Mouse (Mus musculus) right cerebral cortex, postnatal 14 days (tissue): ENCODE results near the gene Agfg2.

Source experiments
- DNase-seq: peaks from one replicate; pipeline ENCODE4 v3.0.0; 2022

Agfg2 gene

GRCm38 (mm10) chr5:137682526-137682925, 2.0 kb downstream of the Agfg2 start:
- DNase-seq, result no peak

DNA sequence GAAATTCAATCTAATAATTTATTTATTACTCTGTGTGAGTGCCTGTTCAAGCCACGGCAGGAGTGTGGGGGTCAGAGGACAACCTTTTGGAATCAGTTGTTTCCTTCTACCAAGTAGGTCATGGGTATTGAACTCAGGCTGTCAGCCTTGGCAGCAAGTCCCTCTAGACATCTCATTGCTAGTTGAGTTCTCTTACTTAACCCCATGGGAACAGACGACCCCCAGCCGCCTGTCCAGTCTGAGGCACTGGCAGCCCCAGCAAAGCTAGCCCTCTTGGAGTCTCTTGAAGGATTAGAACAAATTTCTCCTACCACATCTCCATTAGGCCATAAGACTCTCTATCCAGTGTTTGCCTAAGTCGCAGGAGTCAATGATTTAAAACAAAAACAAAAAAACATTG, 4.8 kb downstream of the Agfg2 start:
- no peak for DNase-seq

DNA sequence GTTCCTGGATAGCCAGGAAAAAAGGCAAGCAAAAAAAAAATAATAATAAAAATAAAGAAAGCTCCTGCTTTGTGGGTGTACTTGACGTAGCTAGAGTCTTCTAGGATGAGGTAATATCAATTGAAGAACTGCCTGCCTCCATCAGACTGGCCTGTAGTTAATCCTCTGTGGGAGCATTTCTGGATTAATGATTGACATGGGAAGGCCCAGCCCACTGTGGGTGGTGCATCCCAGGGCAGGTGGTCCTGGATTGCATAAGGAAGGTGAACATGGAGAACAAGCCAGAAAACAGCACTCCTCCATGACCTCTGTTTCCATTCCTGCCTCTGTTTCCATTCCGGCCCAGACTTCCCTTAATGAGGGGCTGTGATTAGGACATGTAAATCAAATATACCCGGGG, 5.8 kb downstream of the Agfg2 start:
- DNase-seq, result no peak

DNA sequence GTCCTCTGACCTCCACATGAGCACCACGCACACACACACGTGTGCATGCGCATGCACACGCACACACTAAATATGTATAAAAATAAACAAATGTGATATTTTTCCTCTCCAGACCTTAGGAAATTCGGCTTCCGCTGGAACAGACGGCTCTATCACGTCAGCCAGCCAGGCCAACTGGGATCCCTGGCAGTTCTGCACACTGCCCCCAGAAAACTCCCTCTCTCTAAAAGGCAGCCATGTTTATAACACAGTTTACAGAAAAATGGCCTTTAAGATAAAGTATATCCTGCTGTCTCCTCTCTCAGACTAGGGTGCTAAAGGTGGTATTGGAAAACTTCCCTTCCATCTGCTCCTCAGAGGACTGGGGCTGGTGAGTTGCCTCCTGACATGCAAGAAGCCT, 6.7 kb downstream of the Agfg2 start:
- no peak for DNase-seq

- no peak for DNase-seq
These were observed 9.7 kb downstream of the Agfg2 start for GRCm38 (mm10) chr5:137674786-137675185.

- DNase-seq, result no peak
These were observed 11.5 kb downstream of the Agfg2 start for GRCm38 (mm10) chr5:137673015-137673414.

DNA sequence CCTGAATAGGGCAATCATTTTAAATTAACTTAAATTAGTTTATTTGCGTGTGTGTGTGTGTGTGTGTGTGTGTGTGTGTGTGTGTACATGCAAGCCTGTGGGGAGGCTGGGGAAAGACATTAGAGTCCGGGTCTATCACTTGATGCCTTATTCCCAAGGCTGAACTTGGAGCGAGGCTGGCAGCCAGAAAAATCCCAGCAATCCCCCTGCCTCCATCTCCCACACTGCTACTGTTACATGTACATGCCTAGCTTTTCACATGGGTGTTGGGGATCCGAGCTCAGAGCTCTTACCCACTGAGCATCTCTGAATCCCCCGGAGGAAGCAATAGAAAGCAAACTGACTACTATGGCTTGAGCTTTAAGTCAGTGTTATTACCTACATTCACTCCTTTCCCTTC, 12.2 kb downstream of the Agfg2 start:
- DNase-seq, result no peak

DNA sequence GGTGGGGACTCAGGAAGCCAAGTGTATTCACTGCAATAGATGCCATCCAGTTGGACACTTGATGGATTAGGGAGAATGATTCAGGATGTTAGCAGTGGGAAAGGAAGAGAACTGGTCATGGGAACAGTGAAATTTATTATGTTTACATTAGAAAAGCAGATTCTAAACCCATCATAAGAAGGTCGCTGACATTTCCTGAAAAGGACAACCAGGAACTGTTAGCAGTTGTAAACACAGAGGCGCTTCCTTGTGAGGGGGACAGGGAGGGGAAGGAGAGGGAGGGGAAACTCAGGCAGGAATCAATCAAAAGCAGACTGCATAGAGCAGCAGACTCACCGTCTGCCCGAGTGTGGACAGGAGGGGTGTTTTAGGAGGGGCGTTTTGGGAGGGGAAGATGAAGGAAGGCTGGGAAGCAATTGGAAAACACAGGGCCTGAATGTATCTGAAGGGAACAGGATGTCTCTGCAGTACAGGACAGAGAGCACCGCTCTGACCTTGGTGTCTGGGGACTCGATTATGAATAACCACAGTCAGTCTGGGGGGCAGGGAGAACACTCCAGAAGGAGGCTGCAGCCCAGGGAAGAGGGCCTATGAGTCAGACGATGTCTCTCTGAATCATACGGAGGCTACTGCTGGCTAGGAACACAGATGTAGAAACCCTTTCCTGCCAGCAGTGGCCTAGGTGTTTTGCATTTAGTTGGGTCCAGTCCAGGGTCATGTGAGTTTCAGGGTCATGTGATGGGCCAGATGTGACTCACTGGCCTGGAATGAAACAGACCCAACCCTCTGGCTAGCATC, 12.9 kb downstream of the Agfg2 start:
- no peak for DNase-seq

- DNase-seq, result no peak
These were observed 14.3 kb downstream of the Agfg2 start for GRCm38 (mm10) chr5:137670240-137670639.

DNA sequence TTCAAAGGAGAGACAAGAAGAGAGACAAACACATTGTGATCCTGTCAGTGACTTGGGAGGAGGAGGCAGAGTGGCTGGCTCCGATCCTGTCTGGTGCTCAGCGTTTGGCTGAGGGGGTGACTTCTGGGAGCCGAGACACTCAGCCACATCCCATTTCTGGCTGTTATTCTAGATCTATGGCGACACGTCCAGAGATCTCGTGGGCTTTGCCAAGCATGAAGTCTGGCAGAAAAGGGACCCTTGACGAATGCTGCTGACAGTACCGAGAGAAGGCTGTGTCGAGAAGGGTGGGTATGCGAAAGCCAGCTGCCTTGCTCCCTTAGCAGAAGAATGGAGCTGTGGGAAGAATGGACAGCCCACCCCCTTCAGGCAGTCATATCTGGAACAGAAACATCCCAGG, 15.6 kb downstream of the Agfg2 start:
- DNase-seq, result no peak

DNA sequence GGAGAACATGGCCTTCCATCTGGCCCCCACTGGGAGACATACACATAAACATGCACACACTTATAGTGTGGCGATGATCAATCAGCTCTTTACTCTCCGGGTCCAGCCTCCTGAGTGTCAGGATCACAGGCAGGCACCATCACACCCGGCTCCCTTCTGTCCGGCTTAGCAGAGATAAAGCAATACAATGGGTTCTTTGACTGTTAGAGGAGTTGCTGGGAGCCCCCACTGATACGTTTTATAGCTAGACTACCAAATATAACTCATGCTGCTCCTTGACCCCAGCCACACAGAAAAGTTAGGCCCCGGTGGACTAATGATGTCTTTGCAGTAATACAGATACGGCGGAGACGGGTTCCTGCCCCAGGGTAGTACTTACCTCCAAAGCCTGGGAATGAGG, 21.5 kb downstream of the Agfg2 start:
- DNase-seq, result no peak

DNA sequence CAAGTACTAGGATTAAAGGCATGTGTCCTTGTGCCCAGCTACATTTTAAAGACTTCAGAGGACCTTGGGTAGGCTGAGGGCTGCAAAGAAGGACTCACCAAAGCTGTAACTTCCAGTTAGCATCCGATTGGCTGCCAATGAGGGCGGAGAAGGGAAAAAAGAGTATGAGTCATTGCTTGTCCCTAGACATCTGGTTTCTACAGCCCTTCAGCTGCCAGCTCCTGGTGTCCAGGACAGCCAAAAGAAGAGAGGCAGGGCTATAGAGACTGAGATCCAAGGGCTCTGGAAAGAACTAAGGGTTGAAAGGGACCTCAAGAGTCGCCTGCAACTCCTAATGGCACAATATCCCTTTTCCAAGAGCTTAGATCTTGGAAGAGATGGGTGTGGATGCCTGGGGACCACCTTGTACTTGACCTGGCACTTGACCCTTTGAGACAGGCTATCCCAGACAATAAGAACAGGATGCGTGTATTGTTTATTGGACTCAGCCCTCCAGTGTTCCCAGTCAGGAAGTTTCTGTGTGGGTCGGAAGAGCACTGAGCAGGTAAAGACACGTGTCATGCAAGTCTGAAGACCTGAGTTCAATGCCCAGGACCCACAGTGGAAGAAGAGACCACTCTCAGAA, 24.4 kb downstream of the Agfg2 start:
- DNase-seq, result no peak

DNA sequence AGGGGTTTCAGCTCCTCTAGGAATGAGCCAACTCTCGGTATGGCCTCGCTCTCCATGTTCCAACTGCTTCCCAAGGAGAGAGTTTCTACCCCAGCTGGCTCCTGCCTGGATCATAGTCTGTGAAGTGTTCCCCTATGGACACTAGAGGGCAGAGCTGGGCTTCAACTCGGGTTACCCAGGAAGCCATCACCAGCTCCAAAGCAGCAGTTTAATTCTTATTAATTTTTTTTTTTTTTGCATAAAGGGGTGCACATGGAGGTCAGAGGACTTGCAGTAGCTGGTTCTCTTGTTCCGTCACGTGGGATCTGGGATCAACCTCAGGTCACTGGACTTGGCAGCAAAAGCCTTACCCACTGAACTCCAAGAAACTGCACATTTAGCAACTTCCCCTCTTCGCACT, 27.5 kb downstream of the Agfg2 start:
- peak; percentile 65 for DNase-seq

GRCm38 (mm10) chr5:137654746-137655145, 29.8 kb downstream of the Agfg2 start:
- DNase-seq, result no peak

- DNase-seq, result no peak
These were observed 31.2 kb downstream of the Agfg2 start for GRCm38 (mm10) chr5:137653366-137653765.

- peak; percentile 75 for DNase-seq
These were observed 32.1 kb downstream of the Agfg2 start for GRCm38 (mm10) chr5:137652474-137652873.

DNA sequence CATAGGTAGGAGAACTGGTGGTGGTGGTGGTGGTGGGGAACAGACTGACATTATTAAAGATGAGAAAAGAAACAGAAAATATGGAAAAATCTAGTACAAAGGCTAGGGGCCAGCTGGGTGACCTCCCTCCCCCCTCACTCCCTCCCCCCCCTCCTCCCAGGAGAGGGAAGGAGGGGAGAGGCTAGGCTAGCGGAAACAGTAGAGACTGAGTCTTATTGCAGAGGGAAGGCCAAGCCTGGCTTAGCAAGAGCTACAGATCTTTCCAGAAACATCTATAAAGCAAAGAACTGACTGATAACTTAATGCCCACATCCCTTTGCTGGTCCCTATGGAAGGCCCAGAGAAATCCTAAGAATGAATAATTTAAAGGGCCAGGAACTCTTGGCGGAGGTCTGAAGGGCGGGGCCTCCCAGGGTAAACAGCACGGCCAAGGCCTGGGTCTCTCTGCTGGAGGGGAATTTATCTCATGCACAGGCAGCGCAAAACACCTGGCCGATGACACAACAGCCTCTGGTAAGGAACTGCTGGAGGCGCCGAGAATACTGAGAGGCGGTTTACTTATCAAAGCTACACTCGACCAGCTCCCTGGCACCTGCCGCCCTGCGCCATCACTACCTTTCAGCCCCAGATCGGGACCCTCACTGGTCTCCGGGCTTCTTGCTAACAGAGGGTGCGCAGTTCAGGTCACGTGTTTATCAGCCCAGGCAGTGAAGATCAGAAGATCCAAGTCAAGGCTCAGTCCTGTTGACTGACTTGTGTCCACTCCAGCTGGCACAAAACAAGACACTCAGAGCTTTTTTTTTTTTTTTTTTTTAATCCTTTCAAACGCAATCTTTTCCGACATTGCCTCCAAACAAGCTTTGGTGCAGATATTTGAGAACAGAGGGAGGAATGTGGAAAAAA, 34.6 kb downstream of the Agfg2 start:
- DNase-seq, result no peak

GRCm38 (mm10) chr5:137649251-137649650, 35.3 kb downstream of the Agfg2 start:
- no peak for DNase-seq

DNA sequence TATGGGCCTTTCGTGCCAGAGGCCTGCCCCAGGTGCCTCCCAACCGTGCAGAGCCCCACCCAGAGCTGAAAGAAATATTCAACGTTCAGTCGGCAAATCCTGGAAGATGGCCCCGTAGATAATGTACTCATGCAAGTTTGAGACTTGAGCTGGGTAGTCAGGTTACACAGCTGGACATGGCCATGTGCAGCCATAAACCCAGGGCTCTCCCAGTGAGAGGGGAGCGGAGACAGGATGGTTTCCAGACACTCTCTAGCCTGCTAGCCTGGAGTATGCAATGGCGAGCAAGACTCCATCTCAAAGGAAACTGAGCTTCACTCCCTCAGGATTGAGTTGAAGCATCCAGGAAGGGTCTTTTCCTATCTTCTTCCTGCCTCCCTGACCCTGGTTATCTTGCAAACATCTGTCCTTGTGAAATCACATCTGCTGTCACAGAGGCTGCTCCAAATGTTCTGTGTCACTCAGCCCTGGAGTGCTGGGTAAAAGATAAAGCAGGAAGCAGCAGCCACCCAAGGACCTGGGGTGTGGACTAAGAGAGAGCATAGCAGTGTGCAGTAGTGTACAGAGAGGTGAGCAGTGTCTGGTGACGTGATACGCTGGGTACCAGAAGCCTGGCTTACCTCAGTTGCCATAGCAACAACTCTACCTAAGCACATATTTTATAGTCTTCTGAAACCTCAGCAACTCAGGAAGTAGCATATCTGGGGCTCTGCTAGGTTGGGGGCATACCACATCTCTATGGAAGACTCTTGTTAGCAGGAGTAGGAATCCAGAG, 36.5 kb downstream of the Agfg2 start:
- DNase-seq, result no peak

- no peak for DNase-seq
These were observed 38.9 kb downstream of the Agfg2 start, which contains the start of gene Irs3 for GRCm38 (mm10) chr5:137645652-137646091. Gene Irs3 (minus strand): TSS chr5:137645714.

DNA sequence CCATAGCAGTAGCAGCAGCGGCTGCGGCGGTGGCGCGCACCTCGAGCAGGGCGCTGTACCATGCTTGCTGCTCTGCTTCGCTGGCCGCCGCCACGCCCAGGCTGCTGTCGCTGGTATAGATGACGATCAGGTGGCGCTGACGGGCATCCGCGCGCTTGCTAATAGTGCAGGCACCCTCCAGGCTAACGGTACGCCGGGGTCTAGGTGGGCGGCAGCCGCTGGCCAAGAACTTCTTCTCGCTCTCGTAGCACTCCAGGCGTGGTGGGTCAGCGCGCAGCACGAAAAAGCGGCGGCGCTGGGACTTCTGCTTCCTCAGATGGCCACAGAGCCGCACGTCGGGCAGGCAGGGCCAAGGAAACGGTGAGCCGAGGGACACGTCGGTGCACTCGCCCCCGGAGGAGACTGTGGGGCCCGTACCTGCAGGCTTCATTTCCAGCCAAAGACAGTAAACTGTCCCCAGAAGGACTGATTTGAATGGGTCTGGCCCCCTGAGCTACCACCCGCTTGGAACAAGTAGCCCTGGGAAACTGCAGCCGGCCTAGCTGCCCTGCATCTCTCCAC, 39.4 kb downstream of the Agfg2 start:
- peak; percentile 35 for DNase-seq

DNA sequence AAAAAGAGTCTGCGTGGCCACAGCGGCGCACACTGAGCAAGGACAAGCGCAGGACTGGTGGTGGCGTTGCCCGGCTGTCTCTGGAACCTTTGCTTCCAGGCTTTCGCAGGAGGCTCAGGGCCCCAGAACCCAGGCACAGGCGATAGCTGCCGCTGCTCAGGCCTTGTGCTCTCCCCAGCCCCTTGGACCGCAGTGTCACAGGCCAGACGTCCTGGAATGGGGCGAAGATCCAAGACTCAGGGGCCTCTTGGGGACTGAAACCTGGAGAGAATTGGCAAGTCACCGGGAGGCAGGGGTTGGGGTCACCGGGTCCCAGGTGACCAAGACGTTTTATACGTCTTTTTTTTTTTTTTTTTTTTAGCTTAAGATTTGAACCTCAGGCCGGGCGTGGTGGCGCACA, 40.0 kb downstream of the Agfg2 start:
- no peak for DNase-seq
